Mouse (Mus musculus): Measurements from ENCODE around the gene 9130230L23Rik. TPM values are rescaled to one million over a fixed set of nuclear protein-coding genes. Genes with fewer than 3 reads are reported as not detected.

The 9130230L23Rik gene
- polyA plus RNA-seq, 1 experiment from 2014 or later = 0.35 TPM

DNA sequence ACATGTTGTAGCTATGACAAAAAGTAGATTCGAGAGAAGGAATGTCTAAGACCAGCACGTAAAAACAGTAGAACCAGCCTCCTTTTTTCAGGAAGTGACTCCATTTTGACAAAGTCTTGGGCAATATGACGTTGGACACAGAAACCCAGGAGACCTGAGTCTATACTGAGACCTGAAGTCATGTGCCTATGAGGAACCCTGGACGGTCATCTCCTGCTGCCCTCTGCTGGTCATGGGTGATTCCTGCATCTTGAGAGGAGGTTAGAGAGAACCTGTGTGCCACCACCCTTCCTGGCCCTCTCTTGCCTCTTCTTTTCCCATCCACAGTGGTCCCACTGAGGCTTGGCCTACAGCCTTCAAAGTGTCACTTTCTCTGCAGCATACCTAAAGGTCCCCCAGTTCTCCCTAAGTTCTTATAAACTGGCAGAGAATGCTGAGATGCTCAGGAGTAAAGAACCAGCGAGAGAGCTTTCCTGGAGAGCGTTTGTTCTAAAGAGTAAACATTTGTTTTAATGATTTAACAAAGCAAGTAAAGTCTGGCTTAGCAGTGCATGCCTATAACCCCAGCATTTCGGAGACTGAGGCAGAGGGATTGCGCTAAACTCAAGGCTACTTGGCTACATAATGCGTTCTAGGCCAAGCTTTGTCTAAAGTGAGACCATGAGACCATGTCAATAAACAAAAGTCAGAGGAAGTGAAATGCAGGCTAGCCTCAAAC is 65.9 kb downstream of the 9130230L23Rik start:
- WGBS = 58% methylated on average over 9 of the region's 9 CpGs
- peak; percentile 81 for DNase-seq (ENCODE audit: low spot score)
- Histone ChIP-seq H3K36me3 (no peaks in the 10 kb centered on the region), H3K4me3 (no peak overlapping the region), H3K27me3 (ENCODE audit: insufficient read depth, poor library complexity, severe bottlenecking) (no peaks in the 10 kb centered on the region), H3K27ac (no peak overlapping the region), H3K4me1 (replicated peaks) (peaks cover 4% of the 10 kb centered on the region), H3K9me3 (no peaks in the 10 kb centered on the region)

DNA sequence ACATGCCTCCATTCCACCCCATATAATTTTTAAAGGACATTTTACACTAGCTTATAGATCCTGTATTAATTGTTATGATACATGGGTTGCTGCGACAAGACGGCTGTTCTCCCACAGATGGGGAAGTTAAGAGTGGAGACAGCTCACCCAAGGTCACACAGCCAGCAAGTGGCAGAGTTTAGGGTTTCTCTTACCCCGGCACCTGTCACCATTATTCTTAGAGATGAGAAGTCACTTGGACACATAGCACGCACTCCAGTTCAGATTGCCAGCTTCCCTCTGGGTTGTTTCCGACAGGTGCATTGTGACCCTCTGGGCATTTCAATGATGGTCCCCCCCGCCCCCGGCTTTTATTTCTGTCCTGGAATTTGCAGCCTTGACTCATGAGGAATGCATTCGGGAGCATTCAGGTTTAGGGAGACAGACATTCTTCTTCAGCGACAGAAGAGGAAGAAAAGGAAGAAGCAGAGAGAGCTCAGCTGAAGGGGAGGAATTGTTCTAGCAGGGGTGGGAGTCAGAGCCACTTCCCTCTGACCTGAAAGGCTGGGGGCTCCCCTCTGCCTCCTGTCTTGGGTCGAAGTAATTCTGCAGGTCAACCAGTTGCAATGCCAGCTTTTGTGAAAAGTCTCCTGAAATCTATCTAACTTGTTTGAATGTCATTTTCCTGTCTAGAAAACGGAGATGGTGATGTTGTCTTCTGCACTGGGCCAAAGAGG is 66.9 kb downstream of the 9130230L23Rik start:
- Histone ChIP-seq H3K9me3 (no peaks in the 10 kb centered on the region), H3K4me3 (no peak overlapping the region), H3K27ac (no peak overlapping the region), H3K4me1 (replicated peaks) (peaks cover 4% of the 10 kb centered on the region), H3K27me3 (ENCODE audit: insufficient read depth, poor library complexity, severe bottlenecking) (no peaks in the 10 kb centered on the region), H3K36me3 (no peaks in the 10 kb centered on the region)
- no peak for DNase-seq (ENCODE audit: low spot score)
- 73% methylated on average over 11 of the region's 11 CpGs for WGBS

DNA sequence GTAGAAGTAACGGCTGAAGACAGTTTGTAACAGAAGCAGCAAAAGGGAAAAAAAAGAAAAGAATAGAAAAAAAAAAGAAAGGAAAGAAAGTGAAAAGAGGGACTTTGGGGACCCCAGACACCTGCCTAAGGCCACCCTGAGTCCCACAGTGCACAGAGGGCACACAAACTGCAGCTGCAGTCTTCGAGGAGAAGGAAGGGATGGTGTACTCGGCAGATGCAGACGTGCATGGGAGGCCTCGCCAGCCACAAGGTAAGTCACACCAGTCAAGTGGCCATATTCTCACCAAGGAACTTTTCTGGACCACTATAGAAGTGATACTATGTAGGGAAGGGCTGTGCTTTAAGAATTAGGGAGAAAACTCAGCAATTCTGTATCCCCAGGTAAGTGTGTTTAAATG is 69.3 kb downstream of the 9130230L23Rik start, which contains the start of gene Chrna9:
Chrna9 (plus strand) TSS at position 139 of the 400 bp plus-strand sequence.
- WGBS = 87% methylated on average over 5 of the region's 5 CpGs
- Histone ChIP-seq H3K27ac (no peak within 1 kb of the TSS), H3K27me3 (ENCODE audit: insufficient read depth, poor library complexity, severe bottlenecking) (no peaks in the 10 kb centered on the region), H3K36me3 (no peaks in the 10 kb centered on the region), H3K4me1 (replicated peaks) (peaks cover 4% of the 10 kb centered on the region), H3K4me3 (no peak within 1 kb of the TSS), H3K9me3 (no peaks in the 10 kb centered on the region)
- DNase-seq (ENCODE audit: low spot score) = no peak

DNA sequence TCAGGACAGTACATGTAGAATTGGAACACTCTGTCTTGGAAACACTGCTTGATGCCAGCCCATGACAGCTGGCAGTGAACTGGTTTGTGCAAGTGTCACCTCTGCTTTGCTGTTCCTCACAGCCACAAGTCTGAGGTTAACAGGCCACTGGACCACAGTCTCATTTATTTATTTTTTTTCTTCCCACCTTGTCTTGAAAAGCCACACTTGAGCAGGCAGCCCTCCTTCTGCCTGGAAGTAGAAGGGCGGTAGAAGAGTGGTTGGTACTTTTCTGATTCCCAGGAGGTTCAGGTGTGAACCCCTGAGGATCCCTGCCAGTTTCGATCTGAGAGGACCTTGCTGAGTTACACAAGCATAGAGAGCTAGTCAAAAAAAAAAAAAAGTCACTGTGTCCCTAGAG is 70.3 kb downstream of the 9130230L23Rik start:
- 86% methylated on average over 2 of the region's 2 CpGs for WGBS
- H3K9me3 ChIP-seq = no peaks in the 10 kb centered on the region

DNA sequence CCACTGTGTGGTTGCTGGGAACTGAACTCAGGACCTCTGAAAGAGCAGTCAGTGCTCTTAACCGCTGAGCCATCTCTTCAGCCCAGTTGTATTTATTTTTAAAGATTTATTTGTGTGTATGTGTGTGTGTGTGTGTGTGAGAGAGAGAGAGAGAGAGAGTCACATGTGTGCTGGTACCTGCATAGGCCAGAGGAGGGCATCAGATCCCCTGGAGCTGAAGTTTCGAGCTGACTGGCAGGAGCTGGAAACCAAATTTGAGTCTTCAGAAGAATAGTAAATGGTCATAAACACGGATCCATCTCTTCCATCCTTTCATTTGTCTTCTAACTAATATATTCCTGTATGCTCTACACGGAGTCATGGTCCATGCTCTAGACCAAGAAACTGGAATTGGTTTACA is 70.8 kb downstream of the 9130230L23Rik start:
- H3K27ac ChIP-seq = no peak overlapping the region
- H3K27me3 ChIP-seq (ENCODE audit: insufficient read depth, poor library complexity, severe bottlenecking) = no peaks in the 10 kb centered on the region
- H3K4me3 ChIP-seq = no peak overlapping the region
- H3K9me3 ChIP-seq = no peaks in the 10 kb centered on the region
- H3K4me1 ChIP-seq (replicated peaks) = peaks cover 4% of the 10 kb centered on the region
- WGBS = 88% methylated on average over 4 of the region's 4 CpGs
- no peaks in the 10 kb centered on the region for H3K36me3 ChIP-seq
- no peak for DNase-seq (ENCODE audit: low spot score)

More for the DNA sequence above, 70.3 kb downstream of the 9130230L23Rik start:
- Histone ChIP-seq H3K36me3 (no peaks in the 10 kb centered on the region), H3K27ac (no peak overlapping the region), H3K4me3 (no peak overlapping the region), H3K4me1 (replicated peaks) (peaks cover 4% of the 10 kb centered on the region), H3K27me3 (ENCODE audit: insufficient read depth, poor library complexity, severe bottlenecking) (no peaks in the 10 kb centered on the region)
- no peak for DNase-seq (ENCODE audit: low spot score)

DNA sequence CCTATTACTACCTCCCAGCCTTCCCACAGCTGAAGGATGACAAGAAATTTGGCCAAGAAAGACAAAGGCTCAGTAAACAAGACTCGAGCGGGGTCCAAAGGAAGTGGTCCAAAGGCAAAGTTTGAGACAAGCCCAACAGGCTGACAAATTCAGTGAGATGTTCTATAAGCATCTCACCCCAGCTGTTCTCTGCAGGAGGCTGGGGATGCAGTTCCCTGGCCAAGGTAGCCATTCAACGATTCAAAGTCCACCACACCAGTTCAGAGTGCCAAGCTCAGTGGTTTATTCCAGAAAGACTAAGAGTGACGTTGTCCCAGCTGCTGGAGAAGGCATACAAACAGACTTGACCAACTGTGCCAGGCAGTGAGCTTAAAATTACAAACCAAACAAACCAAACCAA is 73.9 kb downstream of the 9130230L23Rik start:
- Histone ChIP-seq H3K27me3 (ENCODE audit: insufficient read depth, poor library complexity, severe bottlenecking) (no peaks in the 10 kb centered on the region), H3K36me3 (no peaks in the 10 kb centered on the region), H3K4me3 (no peak overlapping the region), H3K27ac (no peak overlapping the region), H3K9me3 (no peaks in the 10 kb centered on the region), H3K4me1 (replicated peaks) (no peaks in the 10 kb centered on the region)
- 75% methylated on average over 4 of the region's 4 CpGs for WGBS
- DNase-seq (ENCODE audit: low spot score) = no peak

Other genes starting within 250 kb of the 9130230L23Rik start
- gene N4bp2, start 240.8 kb downstream of the 9130230L23Rik start, polyA plus RNA-seq (2016; fragmentation: Nextera tagmentation; extraction: Ambion mirVana) = 21.6 and 31.1 TPM in 2 replicates
- 0.44 and 0.52 TPM in 2 replicates for gene Rhoh, start 143.1 kb downstream of the 9130230L23Rik start, polyA plus RNA-seq (2016; fragmentation: Nextera tagmentation; extraction: Ambion mirVana)
- 0.31 and 1.0 TPM in 2 replicates for gene Chrna9, start 69.4 kb downstream of the 9130230L23Rik start, polyA plus RNA-seq (2016; fragmentation: Nextera tagmentation; extraction: Ambion mirVana)
- 7.3 and 9.9 TPM in 2 replicates for gene Rbm47, start 168.8 kb upstream of the 9130230L23Rik start, polyA plus RNA-seq (2016; fragmentation: Nextera tagmentation; extraction: Ambion mirVana)

Data from hindbrain, embryonic 10.5 days (tissue).